Comparison of ENCODE assay signal across 8 mouse cellular contexts in the genomic region with DNA sequence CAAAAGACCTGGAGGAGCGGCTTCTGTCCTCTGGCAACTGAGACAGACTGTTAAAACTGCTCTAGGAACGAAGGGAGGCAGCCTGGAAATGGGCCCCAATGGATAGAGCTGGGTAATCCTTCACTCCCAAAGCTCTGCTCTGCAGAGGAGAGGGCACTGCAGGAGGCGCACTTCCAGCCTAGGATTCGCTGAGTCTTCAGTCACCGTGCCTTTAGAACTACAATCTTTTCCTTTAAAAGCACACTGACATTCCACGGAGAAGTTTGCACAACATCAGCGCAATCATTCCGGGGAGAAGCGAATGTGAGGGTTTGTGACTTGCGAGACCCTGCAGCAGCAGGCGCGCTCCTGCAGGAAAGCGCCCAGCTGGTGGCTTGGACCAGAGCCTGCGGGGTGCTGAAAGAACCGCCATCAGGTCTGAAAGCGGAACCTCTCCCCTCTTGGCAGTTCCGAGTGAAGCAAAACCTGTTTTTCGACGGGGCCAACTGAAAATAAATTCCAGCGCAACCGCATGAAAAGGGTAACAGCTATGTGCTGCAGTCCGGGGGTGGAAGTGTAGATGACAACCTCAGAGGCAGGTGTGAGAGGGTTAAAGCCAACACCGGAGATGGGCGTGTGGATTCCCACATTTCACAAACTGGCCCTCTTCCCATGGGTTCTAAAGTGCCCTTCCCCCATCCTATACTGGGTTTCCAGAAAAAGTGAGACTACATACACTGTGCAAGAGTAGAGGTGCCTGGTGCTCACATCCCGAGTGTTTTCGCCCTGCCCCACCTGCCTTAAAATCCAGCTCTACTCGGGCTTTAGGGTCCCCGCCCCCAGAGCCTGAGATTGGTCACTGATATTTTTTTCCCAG. TPM values are rescaled to one million over a fixed set of nuclear protein-coding genes. Genes with fewer than 3 reads are reported as not detected.
A peak's percentile ranks its signal among the peaks of the same experiment; 100 is the strongest.
DNase-seq lines count a peak whose midpoint lies in the region; ATAC-seq and TF ChIP-seq lines count a peak whose summit lies in the region.

No protein-coding gene starts in this region.

- H3K27me3 ChIP-seq in heart, embryonic 13.5 days (replicated peaks), result no peaks in the 10 kb centered on the region
- H3K27me3 ChIP-seq in kidney, postnatal 0 days (ENCODE audit: insufficient read depth, low read length), result no peaks in the 10 kb centered on the region
- H3K27me3 ChIP-seq in liver, embryonic 14.5 days (ENCODE audit: control insufficient read depth, insufficient read depth, low read length), result peaks cover 31% of the 10 kb centered on the region

- H3K4me3 ChIP-seq in heart, embryonic 13.5 days, result peak overlapping the region; percentile 78
- H3K4me3 ChIP-seq in kidney, postnatal 0 days (replicated peaks; ENCODE audit: low read depth, low read length), result peak overlapping the region; percentile 81
- peak overlapping the region; percentile 58 to 64 for H3K4me3 ChIP-seq in liver, embryonic 14.5 days (ENCODE audit: insufficient read depth in 1 of 2, low read depth in 2 of 2, low read length in 2 of 2)

- peak overlapping the region; percentile 89 for H3K4me2 ChIP-seq in heart, embryonic 13.5 days
- H3K4me2 ChIP-seq in kidney, postnatal 0 days (ENCODE audit: low read length), result peak overlapping the region; percentile 90
- peak overlapping the region; percentile 44 for H3K4me2 ChIP-seq in liver, embryonic 14.5 days (ENCODE audit: low read depth)

- peak overlapping the region; percentile 88 for H3K9ac ChIP-seq in heart, embryonic 13.5 days
- H3K9ac ChIP-seq in kidney, postnatal 0 days (ENCODE audit: low read depth, low read length), result peak overlapping the region; percentile 63
- H3K9ac ChIP-seq in liver, embryonic 14.5 days (replicated peaks), result no peak overlapping the region

- no peak for TF ChIP-seq EP300 in liver, embryonic 14.5 days (IDR thresholded peaks at IDR 0.05; ENCODE audit: low read depth)

- no peak for ATAC-seq in heart, embryonic 13.5 days (ENCODE audit: extremely low read depth, insufficient number of reproducible peaks, low FRiP score, low TSS enrichment)
- no peak for ATAC-seq in kidney, postnatal 0 days (replicated peaks; ENCODE audit: low FRiP score, low read depth)
- no peak for ATAC-seq in liver, embryonic 14.5 days (ENCODE audit: insufficient read depth)

- TF ChIP-seq CTCF in kidney, postnatal 0 days (IDR thresholded peaks at IDR 0.05; ENCODE audit: low read depth), result peak; percentile 48
- TF ChIP-seq CTCF in liver, embryonic 14.5 days (IDR thresholded peaks at IDR 0.05; ENCODE audit: low read depth), result peak; percentile 12; the same call in 1 of the 2 replicates

- peak; percentile 53 to 56 for DNase-seq in urinary bladder, adult 18-20 months (ENCODE audit: low spot score in 2 of 2)
- DNase-seq in urinary bladder, postnatal 10 days (ENCODE audit: low spot score), result no peak
- DNase-seq in embryo, embryonic 10.5 days (ENCODE audit: low spot score), result peak; percentile 53
- peak; percentile 74 for DNase-seq in kidney, postnatal 0 days (ENCODE audit: low spot score)
- no peak for DNase-seq in liver, embryonic 14.5 days (ENCODE audit: low read depth in 3 of 3, low spot score in 3 of 3)
- peak; percentile 57 for DNase-seq in neural tube, embryonic 10.5 days (ENCODE audit: extremely low spot score, low spot score)
- peak; percentile 8 for DNase-seq in thymus, postnatal 14 days

- H3K9me3 ChIP-seq in heart, embryonic 13.5 days, result no peaks in the 10 kb centered on the region
- no peaks in the 10 kb centered on the region for H3K9me3 ChIP-seq in kidney, postnatal 0 days (replicated peaks; ENCODE audit: low read length)
- H3K9me3 ChIP-seq in liver, embryonic 14.5 days (ENCODE audit: control insufficient read depth, low read length), result no peaks in the 10 kb centered on the region

- H3K4me1 ChIP-seq in heart, embryonic 13.5 days, result peaks cover 15% of the 10 kb centered on the region
- H3K4me1 ChIP-seq in kidney, postnatal 0 days (replicated peaks; ENCODE audit: insufficient read depth, low read length), result no peaks in the 10 kb centered on the region
- H3K4me1 ChIP-seq in liver, embryonic 14.5 days (replicated peaks; ENCODE audit: control insufficient read depth in 2 of 2, insufficient read depth in 2 of 2, low read length in 1 of 2), result no peaks in the 10 kb centered on the region

- WGBS in heart, embryonic 13.5 days, result under 1% methylated on average over 28 of the region's 28 CpGs
- under 1% methylated on average over 28 of the region's 28 CpGs for WGBS in kidney, postnatal 0 days
- WGBS in liver, embryonic 14.5 days (ENCODE audit: insufficient replicate concordance), result 1% methylated on average over 28 of the region's 28 CpGs

- H3K27ac ChIP-seq in heart, embryonic 13.5 days (replicated peaks), result peak overlapping the region; percentile 74
- H3K27ac ChIP-seq in kidney, postnatal 0 days, result peak overlapping the region; percentile 27
- no peak overlapping the region for H3K27ac ChIP-seq in liver, embryonic 14.5 days

- H3K36me3 ChIP-seq in heart, embryonic 13.5 days, result no peaks in the 10 kb centered on the region
- H3K36me3 ChIP-seq in kidney, postnatal 0 days (ENCODE audit: insufficient read depth, low read length), result no peaks in the 10 kb centered on the region
- H3K36me3 ChIP-seq in liver, embryonic 14.5 days (replicated peaks; ENCODE audit: control insufficient read depth, insufficient read depth, low read depth), result no peaks in the 10 kb centered on the region

RNA-seq across cellular contexts. Expression of gene Alcam, which starts 3.4 kb away (rescaled TPM):
- polyA plus RNA-seq in heart, embryonic 13.5 days (2015; fragmentation: Nextera tagmentation; extraction: Ambion mirVana), result 10.8 and 11.9 TPM in 2 replicates
- polyA plus RNA-seq in kidney, postnatal 0 days (2015; fragmentation: Nextera tagmentation; extraction: Ambion mirVana), result 57.7 and 61.7 TPM in 2 replicates
- 5.7 and 7.3 TPM in 2 replicates for polyA plus RNA-seq in liver, embryonic 14.5 days (2012; rRNA removed)
- 7.5 and 8.1 TPM in 2 replicates for polyA plus RNA-seq in liver, embryonic 14.5 days (2014; fragmentation: Nextera tagmentation; extraction: Ambion mirVana)

Comparison
In these comparisons a context has a peak if more than half of its experiments do, and no peak if none do; other contexts are left out.
1. DNase-seq: peak in urinary bladder, adult 18-20 months (2 of 2), embryo, embryonic 10.5 days (single experiment), kidney, postnatal 0 days (single experiment), neural tube, embryonic 10.5 days (single experiment) and thymus, postnatal 14 days (single experiment); none in urinary bladder, postnatal 10 days (single experiment) and liver, embryonic 14.5 days (0 of 3).
2. Peak in every context shown above with its lines, with median percentiles within 50 percentile points of each other: H3K4me2 ChIP-seq and H3K4me3 ChIP-seq.